Mouse (Mus musculus) heart, postnatal 36 days (tissue): ENCODE measurements at regions not wholly inside any gene's neighbourhood (a gene's known extent, or its start where the extent isn't known, plus 50 kb on each side); places are given as distances from the start of the nearest gene placed in this dataset.

Experiments used
- DNase-seq, 2 experiments: peaks; one replicate each; pipeline ENCODE4 v3.0.0; 2021 to 2022
- intact Hi-C: fragments of 180-260 bp; cut with DNase I; formaldehyde crosslinking; loops from one replicate; pipeline ENCODE4 v1.15.1; 2025

- intact Hi-C loops = no loop called here
- DNase-seq = no peak
These were observed 53.2 kb upstream of the Lef1 start for GRCm38 (mm10) chr3:131056893-131057660.

- no peak for DNase-seq
- intact Hi-C loops = no loop called here
These were observed 55.9 kb upstream of the Lef1 start for GRCm38 (mm10) chr3:131054241-131054972.

DNA sequence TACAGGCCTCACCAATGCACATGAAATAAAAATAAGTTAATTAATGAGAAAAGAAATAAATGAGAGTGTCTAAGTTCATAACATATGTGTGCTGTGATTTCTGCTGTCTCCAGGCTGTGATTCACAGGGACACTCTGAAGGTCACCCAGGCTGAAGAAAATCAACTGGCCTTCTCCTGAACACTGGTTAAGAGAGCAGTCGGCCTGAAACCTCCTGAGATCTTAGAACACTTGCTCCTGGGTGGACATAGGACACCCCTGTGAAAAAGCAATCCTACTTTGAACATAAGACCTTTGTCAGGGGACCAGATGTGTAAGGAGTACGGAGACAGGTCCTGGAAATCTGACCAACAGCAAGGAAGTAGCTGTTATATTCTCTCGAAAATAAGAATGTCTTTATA lies 62.6 kb upstream of the Lef1 start:
- no peak for DNase-seq
- intact Hi-C loops = no loop called here

DNA sequence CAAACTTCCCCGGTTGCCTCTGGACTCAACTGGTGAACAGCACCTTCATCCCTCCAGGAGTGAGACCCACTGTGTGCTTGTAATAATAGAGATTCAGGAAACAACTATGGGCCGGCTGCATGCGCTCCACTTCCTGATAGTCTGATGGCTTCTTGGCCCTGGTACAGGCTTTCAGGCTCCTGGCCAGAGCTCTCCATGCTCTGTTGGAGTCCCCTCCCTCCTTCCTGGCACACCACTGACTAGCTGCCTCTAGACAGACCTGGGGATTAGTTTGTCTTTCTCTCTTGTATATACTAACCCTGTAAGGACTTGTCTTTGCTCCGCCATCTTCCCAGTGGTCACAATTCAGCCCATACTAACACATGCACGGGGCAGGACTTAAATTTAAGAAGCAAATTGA lies 63.9 kb upstream of the Lef1 start:
- intact Hi-C loops = no loop called here
- DNase-seq = peak; percentile 19 to 25

DNA sequence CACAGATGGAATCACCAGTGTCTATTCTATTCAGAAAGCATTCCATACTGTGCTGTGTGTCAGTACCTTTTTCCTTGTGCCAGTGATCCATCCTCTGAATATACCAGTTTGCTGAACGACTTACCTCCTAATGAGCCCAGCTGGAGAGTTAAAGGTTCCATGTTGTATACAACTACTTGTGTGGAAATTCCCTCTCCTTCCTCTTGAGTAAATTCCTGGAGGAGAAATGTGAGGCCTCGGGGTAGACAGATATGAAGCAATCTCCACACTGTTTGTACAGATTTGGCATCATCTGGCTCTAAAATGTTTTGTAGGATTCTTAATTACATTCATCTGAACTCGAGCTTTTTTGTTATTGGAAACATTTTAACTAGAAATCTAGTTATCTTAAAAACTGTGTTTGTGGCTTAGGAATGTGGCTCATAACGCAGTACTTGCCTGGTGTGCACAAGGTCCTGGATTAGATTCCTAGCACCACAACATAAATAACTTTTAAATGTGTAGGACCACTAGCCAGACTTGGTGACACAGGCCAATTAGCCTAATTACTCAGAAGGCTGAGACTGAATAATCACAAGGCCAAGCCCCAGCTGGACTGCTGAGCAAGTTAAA lies 70.0 kb upstream of the Lef1 start:
- intact Hi-C loops = no loop called here
- no peak for DNase-seq

DNA sequence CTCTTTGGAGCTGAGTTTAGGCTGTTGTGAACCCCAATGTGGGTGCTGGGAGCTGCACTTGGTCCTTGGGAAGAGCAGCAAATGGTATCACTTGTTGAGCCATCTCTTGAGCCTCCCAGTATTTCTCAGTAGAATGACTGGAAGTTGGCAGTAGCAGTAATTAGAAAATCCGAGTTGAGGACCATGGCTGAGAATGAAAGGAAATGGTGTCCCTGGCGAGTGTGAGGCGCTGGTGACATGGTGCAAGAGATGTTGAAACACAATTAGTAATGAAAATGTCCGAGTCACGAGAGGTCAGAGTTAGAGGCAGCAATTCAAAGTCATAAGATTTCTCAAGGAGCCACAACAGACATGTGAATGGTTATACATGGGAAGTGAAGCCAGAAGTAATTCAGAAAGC lies 73.2 kb upstream of the Lef1 start:
- intact Hi-C loops = no loop called here
- no peak for DNase-seq

- DNase-seq = no peak
These were observed 75.5 kb upstream of the Lef1 start for GRCm38 (mm10) chr3:131034774-131035173.

GRCm38 (mm10) chr3:131026336-131026735 lies 83.9 kb upstream of the Lef1 start:
- DNase-seq = no peak
- intact Hi-C loops = no loop called here

More at GRCm38 (mm10) chr3:131034774-131035173, 75.5 kb upstream of the Lef1 start:
- intact Hi-C loops = no loop called here

DNA sequence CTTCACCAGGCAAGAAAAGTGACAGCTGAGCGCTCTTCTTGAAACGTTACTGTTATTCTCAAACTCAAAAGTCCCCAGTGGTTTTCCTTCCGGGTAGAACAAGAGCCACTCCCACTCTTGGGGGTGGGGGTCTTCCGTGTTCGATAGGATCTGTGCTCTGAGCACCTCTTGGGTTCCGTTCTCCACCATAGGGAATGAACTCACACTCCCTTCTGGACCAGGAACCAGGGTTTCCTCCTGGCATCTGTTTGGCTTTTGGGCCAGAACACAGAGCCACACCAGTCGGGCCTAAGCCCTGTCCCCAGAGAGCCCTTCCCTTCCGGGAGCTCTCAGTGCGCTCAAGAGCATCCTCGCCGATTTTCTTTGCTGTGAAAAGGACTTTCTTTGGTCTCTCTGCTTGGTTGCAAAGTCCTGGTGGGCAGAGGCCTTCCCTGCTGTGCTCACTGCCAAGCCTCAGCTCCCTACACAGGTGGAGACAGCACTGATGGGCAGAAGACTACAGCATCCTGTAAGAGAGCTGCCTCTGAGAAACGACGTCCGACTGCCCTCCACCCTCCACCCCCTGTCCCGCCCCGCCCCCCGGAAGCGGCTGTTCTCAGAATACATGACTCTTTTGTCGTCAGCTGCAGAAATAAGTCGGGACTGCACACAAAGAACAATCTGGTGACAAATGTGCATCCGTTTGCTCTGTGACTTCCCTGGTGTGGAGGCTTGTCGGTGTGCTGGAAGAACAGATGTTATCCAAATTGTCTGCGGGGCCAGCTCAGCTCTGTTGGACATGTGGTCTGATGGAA lies 90.9 kb upstream of the Lef1 start:
- intact Hi-C loops = no loop called here
- DNase-seq = peak; percentile 20 to 35

GRCm38 (mm10) chr3:131017899-131018298 lies 92.4 kb upstream of the Lef1 start:
- DNase-seq = peak in 1 of 2 experiments; percentile 8
- intact Hi-C loops = no loop called here

DNA sequence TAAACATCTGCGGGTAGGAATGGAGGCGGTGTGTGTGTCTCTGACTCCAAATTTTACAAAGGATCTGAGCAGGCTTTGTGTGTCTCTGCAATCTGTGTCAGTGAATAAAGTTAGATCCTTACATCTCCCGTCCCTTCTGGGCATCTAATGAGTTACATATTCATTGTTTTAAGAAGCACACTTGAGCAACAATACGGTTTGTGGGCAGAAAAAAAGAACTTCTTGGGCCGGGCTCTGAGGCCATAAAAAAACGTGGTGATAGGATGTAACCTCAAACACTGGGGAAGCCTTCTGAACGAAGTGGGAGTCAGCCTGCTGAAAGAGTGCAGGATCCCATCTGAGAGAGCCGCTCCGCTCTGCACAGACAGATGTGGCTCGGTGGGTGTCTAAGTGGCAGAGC lies 94.2 kb upstream of the Lef1 start:
- intact Hi-C loops = no loop called here
- no peak for DNase-seq

GRCm38 (mm10) chr3:131014092-131014716 lies 96.1 kb upstream of the Lef1 start:
- intact Hi-C loops = no loop called here
- DNase-seq = no peak

DNA sequence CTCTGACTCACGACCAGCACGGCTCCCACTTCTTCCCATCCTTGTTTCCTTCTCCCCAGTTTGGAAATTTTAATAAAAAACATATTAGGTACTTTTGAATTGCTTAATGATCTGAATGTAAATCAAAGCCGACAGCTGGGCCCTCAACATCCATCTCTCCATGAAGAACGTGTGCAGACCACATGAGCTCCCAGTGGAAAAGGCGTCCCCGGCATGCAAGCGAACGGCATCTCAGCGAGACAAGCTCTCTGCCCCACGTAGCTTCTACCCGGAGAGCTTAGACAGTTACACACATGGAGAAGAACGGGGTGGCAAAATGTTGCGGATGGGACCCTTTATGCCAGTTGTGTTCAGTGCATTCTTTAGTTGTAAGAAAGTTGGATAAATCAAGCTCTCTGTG lies 109.6 kb upstream of the Lef1 start:
- DNase-seq = no peak
- intact Hi-C loops = no loop called here

GRCm38 (mm10) chr3:131000252-131000651 lies 110.0 kb upstream of the Lef1 start:
- intact Hi-C loops = no loop called here
- no peak for DNase-seq

DNA sequence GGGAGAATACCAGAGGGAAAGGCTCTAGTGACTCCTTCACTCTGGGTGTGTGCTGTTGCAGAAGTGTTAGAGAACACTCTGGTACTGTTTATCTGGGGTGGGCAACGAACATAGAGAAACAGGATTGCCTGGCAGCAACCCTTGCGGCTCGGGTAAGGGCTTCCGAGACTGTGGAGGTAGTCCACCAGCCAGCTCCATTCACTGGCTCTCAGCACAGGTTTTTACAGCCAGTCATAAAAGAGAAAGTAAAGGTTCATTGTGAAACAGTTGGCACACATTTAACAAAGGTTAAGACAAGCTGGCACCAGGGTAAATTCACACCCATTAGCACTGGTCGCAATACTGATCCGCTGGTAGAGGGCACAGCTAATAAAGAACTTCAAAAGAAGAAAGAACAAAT lies 110.5 kb upstream of the Lef1 start:
- intact Hi-C loops = no loop called here
- DNase-seq = no peak

GRCm38 (mm10) chr3:130998433-130998832 lies 111.8 kb upstream of the Lef1 start:
- intact Hi-C loops = no loop called here
- DNase-seq = no peak

DNA sequence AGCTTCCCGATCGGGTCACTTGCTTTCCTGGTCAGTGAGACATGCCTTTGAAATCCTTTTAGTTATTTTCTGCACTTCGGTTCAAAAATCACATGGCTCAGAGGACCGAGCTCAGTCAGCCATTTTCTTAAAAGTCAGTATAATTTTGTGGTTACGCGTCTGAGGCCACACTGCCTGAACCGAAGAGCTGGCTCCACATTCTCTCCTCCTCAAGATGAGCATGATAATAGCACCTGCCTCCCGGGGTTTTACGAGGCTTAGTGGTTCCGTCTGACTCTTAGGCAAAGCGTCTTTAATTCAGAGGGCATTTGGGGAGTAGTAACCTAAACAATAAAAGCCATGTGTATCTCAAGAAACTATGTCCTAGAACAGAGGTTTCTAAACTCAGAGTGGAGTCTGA lies 113.5 kb upstream of the Lef1 start:
- intact Hi-C loops = no loop called here
- no peak for DNase-seq

- intact Hi-C loops = no loop called here
- DNase-seq = no peak
These were observed 118.3 kb upstream of the Lef1 start for GRCm38 (mm10) chr3:130991971-130992370.

- intact Hi-C loops = no loop called here
- DNase-seq = peak; percentile 10 to 21
These were observed 123.6 kb upstream of the Lef1 start for GRCm38 (mm10) chr3:130986708-130987107.

- peak in 1 of 2 experiments; percentile 19 for DNase-seq
- intact Hi-C loops = no loop called here
These were observed 124.2 kb upstream of the Lef1 start for GRCm38 (mm10) chr3:130986101-130986500.

DNA sequence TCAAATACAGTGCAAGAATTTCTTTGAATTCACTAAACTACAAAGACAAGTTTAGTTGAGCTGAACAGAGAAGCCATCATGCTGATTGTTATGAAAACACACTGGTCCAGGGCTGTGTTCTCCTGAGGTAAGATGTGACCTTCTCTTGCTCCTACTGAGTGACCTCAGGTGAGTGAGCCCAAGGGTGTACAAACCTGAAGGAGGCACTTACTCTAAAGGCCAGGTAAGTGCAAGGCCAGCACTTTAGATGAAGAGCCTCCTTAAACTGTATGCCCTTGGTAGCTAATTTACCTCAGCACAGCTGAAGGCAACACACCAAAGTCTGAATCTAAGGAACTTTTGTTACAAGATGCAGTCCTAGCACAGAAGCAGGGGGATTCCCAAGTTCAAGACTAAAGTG lies 128.7 kb upstream of the Lef1 start:
- DNase-seq = no peak
- intact Hi-C loops = no loop called here
